Mouse (Mus musculus): ENCODE measurements at regions not wholly inside any gene's neighbourhood (a gene's known extent, or its start where the extent isn't known, plus 50 kb on each side); places are given as distances from the start of the nearest gene placed in this dataset.
A peak's percentile ranks its signal among the peaks of the same experiment; 100 is the strongest.

GRCm38 (mm10) chr3:28194388-28194970 is 68.5 kb upstream of the Tnik start:
- H3K36me3 ChIP-seq (ENCODE audit: control insufficient read depth, insufficient read depth, low read length): no peaks in the 10 kb centered on the region
- H3K27ac ChIP-seq (replicated peaks; ENCODE audit: low read depth, low read length): no peak overlapping the region
- DNase-seq (ENCODE audit: low spot score): no peak
- H3K4me1 ChIP-seq (ENCODE audit: control insufficient read depth, insufficient read depth, low read length): no peaks in the 10 kb centered on the region
- no peak overlapping the region for H3K9ac ChIP-seq (ENCODE audit: low read depth, low read length, severe bottlenecking)
- no peaks in the 10 kb centered on the region for H3K27me3 ChIP-seq (ENCODE audit: control insufficient read depth, insufficient read depth, low read length)
- H3K4me3 ChIP-seq (replicated peaks; ENCODE audit: low read length): no peak overlapping the region
- H3K9me3 ChIP-seq (ENCODE audit: control insufficient read depth, low read length): no peaks in the 10 kb centered on the region
- 52% methylated on average over 4 of the region's 4 CpGs for WGBS
- H3K4me2 ChIP-seq (replicated peaks; ENCODE audit: low read depth, low read length, severe bottlenecking): no peak overlapping the region
- ATAC-seq (ENCODE audit: low FRiP score, low read depth): peak; percentile 75; the same call in 1 of the 2 replicates
- no peak for TF ChIP-seq POLR2A (IDR thresholded peaks at IDR 0.05; ENCODE audit: borderline replicate concordance, extremely low read depth, insufficient read depth, insufficient read length)

- WGBS: 84% methylated on average over 1 of the region's 1 CpGs
- Histone ChIP-seq H3K4me3 (replicated peaks; ENCODE audit: low read length) (no peak overlapping the region), H3K4me1 (ENCODE audit: control insufficient read depth, insufficient read depth, low read length) (no peaks in the 10 kb centered on the region), H3K36me3 (ENCODE audit: control insufficient read depth, insufficient read depth, low read length) (no peaks in the 10 kb centered on the region), H3K27me3 (ENCODE audit: control insufficient read depth, insufficient read depth, low read length) (no peaks in the 10 kb centered on the region), H3K27ac (replicated peaks; ENCODE audit: low read depth, low read length) (no peak overlapping the region), H3K9ac (ENCODE audit: low read depth, low read length, severe bottlenecking) (no peak overlapping the region), H3K9me3 (ENCODE audit: control insufficient read depth, low read length) (no peaks in the 10 kb centered on the region), H3K4me2 (replicated peaks; ENCODE audit: low read depth, low read length, severe bottlenecking) (no peak overlapping the region)
- DNase-seq (ENCODE audit: low spot score) (no peak), ATAC-seq (ENCODE audit: low FRiP score, low read depth) (no peak)
- no peak for TF ChIP-seq POLR2A (IDR thresholded peaks at IDR 0.05; ENCODE audit: borderline replicate concordance, extremely low read depth, insufficient read depth, insufficient read length)
Observed at GRCm38 (mm10) chr3:28196786-28197185, 66.2 kb upstream of the Tnik start.

GRCm38 (mm10) chr3:28209304-28209703 is 53.7 kb upstream of the Tnik start:
- Histone ChIP-seq H3K4me1 (ENCODE audit: control insufficient read depth, insufficient read depth, low read length) (no peaks in the 10 kb centered on the region), H3K4me2 (replicated peaks; ENCODE audit: low read depth, low read length, severe bottlenecking) (no peak overlapping the region), H3K27ac (replicated peaks; ENCODE audit: low read depth, low read length) (no peak overlapping the region), H3K9me3 (ENCODE audit: control insufficient read depth, low read length) (no peaks in the 10 kb centered on the region), H3K36me3 (ENCODE audit: control insufficient read depth, insufficient read depth, low read length) (no peaks in the 10 kb centered on the region), H3K27me3 (ENCODE audit: control insufficient read depth, insufficient read depth, low read length) (no peaks in the 10 kb centered on the region), H3K9ac (ENCODE audit: low read depth, low read length, severe bottlenecking) (no peak overlapping the region), H3K4me3 (replicated peaks; ENCODE audit: low read length) (no peak overlapping the region)
- ATAC-seq (ENCODE audit: low FRiP score, low read depth): no peak
- TF ChIP-seq POLR2A (IDR thresholded peaks at IDR 0.05; ENCODE audit: borderline replicate concordance, extremely low read depth, insufficient read depth, insufficient read length): no peak
- DNase-seq (ENCODE audit: low spot score): no peak
- 79% methylated on average over 2 of the region's 2 CpGs for WGBS

- ATAC-seq (ENCODE audit: low FRiP score, low read depth): no peak
- DNase-seq (ENCODE audit: low spot score): no peak
- WGBS: 61% methylated on average over 14 of the region's 14 CpGs
Observed at GRCm38 (mm10) chr3:28210847-28211803, 51.9 kb upstream of the Tnik start.

More at GRCm38 (mm10) chr3:28210847-28211803, 51.9 kb upstream of the Tnik start:
- Histone ChIP-seq H3K9me3 (ENCODE audit: control insufficient read depth, low read length) (no peaks in the 10 kb centered on the region), H3K36me3 (ENCODE audit: control insufficient read depth, insufficient read depth, low read length) (no peaks in the 10 kb centered on the region), H3K4me2 (replicated peaks; ENCODE audit: low read depth, low read length, severe bottlenecking) (no peak overlapping the region), H3K4me1 (ENCODE audit: control insufficient read depth, insufficient read depth, low read length) (no peaks in the 10 kb centered on the region), H3K27me3 (ENCODE audit: control insufficient read depth, insufficient read depth, low read length) (no peaks in the 10 kb centered on the region), H3K27ac (replicated peaks; ENCODE audit: low read depth, low read length) (no peak overlapping the region), H3K4me3 (replicated peaks; ENCODE audit: low read length) (no peak overlapping the region), H3K9ac (ENCODE audit: low read depth, low read length, severe bottlenecking) (no peak overlapping the region)
- no peak for TF ChIP-seq POLR2A (IDR thresholded peaks at IDR 0.05; ENCODE audit: borderline replicate concordance, extremely low read depth, insufficient read depth, insufficient read length)

All from limb, embryonic 14.5 days (tissue).